Mouse (Mus musculus): ENCODE results near the gene Suds3.

DNA sequence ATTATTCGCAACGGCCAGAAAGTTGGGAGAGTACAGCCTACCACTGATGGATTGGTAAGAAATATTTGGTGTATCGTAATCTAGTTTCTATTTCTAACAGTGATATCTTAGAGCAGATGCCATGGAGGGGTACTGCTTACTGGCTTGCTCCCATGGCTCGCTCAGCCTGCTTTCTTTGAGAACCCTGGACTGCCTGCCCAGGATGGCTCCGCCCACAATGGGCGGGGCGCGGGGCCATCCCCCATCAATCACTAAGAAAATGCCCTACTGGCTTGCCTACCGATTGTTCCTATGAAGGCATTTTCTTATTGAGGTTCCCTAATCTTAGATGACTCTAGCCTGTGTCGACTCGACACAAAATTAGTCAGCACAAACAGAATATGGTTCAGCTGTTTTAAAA, 73.3 kb downstream of the Suds3 start:
- TF ChIP-seq POLR2A (IDR thresholded peaks at IDR 0.05; ENCODE audit: control insufficient read depth, low read depth, low read length), result no peak
- TF ChIP-seq CTCF (IDR thresholded peaks at IDR 0.05; ENCODE audit: control insufficient read depth, insufficient read depth, insufficient replicate concordance, low read depth, low read length), result no peak

Measured in testis, adult 2 months (tissue).